Mouse (Mus musculus) heart, adult 2 months (tissue): Measurements from ENCODE around the gene Pde6d. TPM values are rescaled to one million over a fixed set of nuclear protein-coding genes. Genes with fewer than 3 reads are reported as not detected.

ENCODE experiments used
- DNase-seq, 2 experiments: peaks; one replicate each; pipeline ENCODE4 v3.0.0; 2021
- H3K27ac ChIP-seq: fragments of 200-600 bp; 2 replicates; pipeline ENCODE4 v1.8.1; 2022
- H3K27me3 ChIP-seq: fragments of 200-500 bp; 2 replicates; pipeline ENCODE4 v1.6.1; 2012; ENCODE audit warnings: mild to moderate bottlenecking, low read length, inconsistent platforms, mixed read lengths; ENCODE audit not compliant: control insufficient read depth, insufficient read depth
- H3K36me3 ChIP-seq: fragments of 200-500 bp; 2 replicates; pipeline ENCODE4 v1.6.1; 2012; ENCODE audit warnings: low read length, inconsistent platforms; ENCODE audit not compliant: control insufficient read depth, insufficient read depth
- H3K4me1 ChIP-seq: fragments of 200-500 bp; 2 replicates; pipeline ENCODE4 v1.6.1; 2011; ENCODE audit warnings: low read length; ENCODE audit not compliant: control insufficient read depth, insufficient read depth
- H3K4me3 ChIP-seq: fragments of 200-600 bp; 2 replicates; pipeline ENCODE4 v1.8.1; 2022
- H3K79me2 ChIP-seq: fragments of 200-500 bp; replicated peaks from 2 replicates; pipeline ENCODE4 v1.6.1; 2012; ENCODE audit warnings: mild to moderate bottlenecking, inconsistent platforms, low read length, moderate library complexity, mixed read lengths; ENCODE audit not compliant: control insufficient read depth, insufficient read depth
- H3K9ac ChIP-seq: fragments of 200-500 bp; 2 replicates; pipeline ENCODE4 v1.6.1; 2012; ENCODE audit warnings: low read depth, mild to moderate bottlenecking, control low read depth, inconsistent platforms, low read length, mixed read lengths
- CTCF ChIP-seq: fragments of 200-600 bp; IDR thresholded peaks from 2 replicates; pipeline ENCODE4 v1.8.1; 2022; ENCODE audit warnings: antibody characterized with exemption, mild to moderate bottlenecking, moderate library complexity
- EP300 ChIP-seq: fragments of 200-500 bp; IDR thresholded peaks from 2 replicates; pipeline ENCODE4 v1.6.1; 2011; ENCODE audit warnings: low read depth, low read length, control low read depth; ENCODE audit not compliant: insufficient read depth
- POLR2A ChIP-seq: fragments of 200-500 bp; IDR thresholded peaks from 2 replicates; pipeline ENCODE4 v1.6.1; 2011; ENCODE audit warnings: mild to moderate bottlenecking, low read depth, low read length, control low read depth; ENCODE audit not compliant: insufficient read depth
- WGBS: fragments of 180-500 bp; shearing (Covaris S2); methylation state at CpG from one replicate; pipeline ENCODE4 v1.1.7; 2018; 5-methylcytosine and 5-hydroxymethylcytosine counted together
- intact Hi-C: fragments of 180-260 bp; cut with DNase I; formaldehyde crosslinking; loops from one replicate; pipeline ENCODE4 v1.15.1; 2025
- polyA plus RNA-seq: library from polyadenylated mRNA; depleted of rRNA; stranded (reverse); fragments of >200 nt; gene quantifications from 2 replicates; pipeline ENCODE4 v1.2.3, GENCODE M21; 2012
- total RNA-seq, 2 experiments: library from RNA; stranded (reverse); gene quantifications; 2 replicates each; pipeline ENCODE4 v1.2.3; 2021

Gene Pde6d
- total and polyA plus RNA-seq, 3 experiments = 27.9 to 47.6 (median 40.4) TPM

- H3K36me3 ChIP-seq = no peaks in the 10 kb centered on the region
- peak; percentile 61 to 70 for DNase-seq
- H3K9ac ChIP-seq = peak overlapping the region; percentile 98
- TF ChIP-seq EP300 (no peak), CTCF (no peak), POLR2A (no peak)
- no peaks in the 10 kb centered on the region for H3K27me3 ChIP-seq
- peaks cover 5% of the 10 kb centered on the region; the same call in 1 of the 2 replicates for H3K4me1 ChIP-seq
- peak overlapping the region; percentile 100 for H3K27ac ChIP-seq
- WGBS = under 1% methylated on average over 111 of the region's 111 CpGs
- intact Hi-C loops = no loop called here
- H3K79me2 ChIP-seq = peaks cover 2% of the 10 kb centered on the region
- H3K4me3 ChIP-seq = peak overlapping the region; percentile 91
These were observed 55.4 kb downstream of the Pde6d start for GRCm38 (mm10) chr1:86526789-86527598.

GRCm38 (mm10) chr1:86526116-86526788, 56.2 kb downstream of the Pde6d start, which contains the start of gene Ptma:
TSS of gene Ptma (plus strand) at chr1:86526726.
- intact Hi-C loops = no loop called here
- Histone ChIP-seq H3K27me3 (no peaks in the 10 kb centered on the region), H3K79me2 (peaks cover 2% of the 10 kb centered on the region), H3K4me1 (peaks cover 5% of the 10 kb centered on the region; the same call in 1 of the 2 replicates), H3K36me3 (no peaks in the 10 kb centered on the region), H3K27ac (peak within 1 kb of the TSS; percentile 100), H3K9ac (peak within 1 kb of the TSS; percentile 98), H3K4me3 (peak within 1 kb of the TSS; percentile 91)
- DNase-seq = peak; percentile 96 to 99
- TF ChIP-seq POLR2A (peak; percentile 97), EP300 (peak; percentile 69; the same call in 1 of the 2 replicates), CTCF (no peak)
- under 1% methylated on average over 57 of the region's 63 CpGs for WGBS

GRCm38 (mm10) chr1:86525499-86526115, 56.8 kb downstream of the Pde6d start:
- Histone ChIP-seq H3K27ac (peak overlapping the region; percentile 100), H3K36me3 (no peaks in the 10 kb centered on the region), H3K4me3 (peak overlapping the region; percentile 91), H3K9ac (peak overlapping the region; percentile 93), H3K79me2 (peaks cover 2% of the 10 kb centered on the region), H3K27me3 (no peaks in the 10 kb centered on the region), H3K4me1 (peaks cover 5% of the 10 kb centered on the region; the same call in 1 of the 2 replicates)
- peak; percentile 44; the same call in 1 of the 2 replicates for TF ChIP-seq EP300
- no peak for TF ChIP-seq POLR2A
- peak; percentile 88 for TF ChIP-seq CTCF
- DNase-seq = peak in 1 of 2 experiments; percentile 86
- intact Hi-C loops = loop anchor here (1.0 kb wide), 3 partner anchors 38 to 91 kb away; no protein-coding TSS in a partner anchor
- under 1% methylated on average over 44 of the region's 44 CpGs for WGBS

- Histone ChIP-seq H3K9ac (peak overlapping the region; percentile 93), H3K27me3 (no peaks in the 10 kb centered on the region), H3K27ac (peak overlapping the region; percentile 100), H3K79me2 (peaks cover 2% of the 10 kb centered on the region), H3K4me3 (peak overlapping the region; percentile 91), H3K36me3 (no peaks in the 10 kb centered on the region), H3K4me1 (peaks cover 5% of the 10 kb centered on the region; the same call in 1 of the 2 replicates)
- TF ChIP-seq EP300 (no peak), POLR2A (peak; percentile 66)
- peak; percentile 99 for DNase-seq
- intact Hi-C loops = loop anchor here (1.0 kb wide), 3 partner anchors 38 to 91 kb away; no protein-coding TSS in a partner anchor
- 8% methylated on average over 53 of the region's 53 CpGs for whole genome bisulfite sequencing
These were observed 57.6 kb downstream of the Pde6d start for GRCm38 (mm10) chr1:86524619-86525498.
